Mouse (Mus musculus): ENCODE measurements around the gene Kdr.

DNA sequence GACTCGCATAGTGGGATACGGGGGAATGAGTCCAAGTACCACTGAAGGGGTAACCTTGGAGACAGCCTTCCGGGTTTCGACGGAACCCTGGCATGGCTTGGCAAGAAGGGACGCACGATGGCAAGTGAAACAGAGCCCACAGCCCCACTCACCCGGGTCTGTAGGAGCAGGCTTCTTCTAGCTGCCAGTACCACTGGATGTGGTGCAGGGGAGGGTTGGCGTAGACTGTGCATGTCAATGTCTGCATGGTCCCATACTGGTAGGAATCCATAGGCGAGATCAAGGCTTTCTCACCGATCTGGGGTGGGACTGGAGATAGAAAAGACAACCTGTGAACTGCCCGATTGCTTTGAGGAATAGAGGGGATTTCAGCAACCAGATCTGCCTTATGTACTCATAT lies 15.7 kb downstream of the Kdr start:
- no peak for TF ChIP-seq CTCF (conservative IDR thresholded peaks at IDR 0.05; ENCODE audit: insufficient read depth, insufficient read length, low read depth, low read length)
- no peak for TF ChIP-seq POLR2A (IDR thresholded peaks at IDR 0.05; ENCODE audit: low read depth, low read length)

All from kidney, adult 2 months (tissue).